Mouse (Mus musculus): Measurements from ENCODE around the gene Atp2b4. TPM values are rescaled to one million over a fixed set of nuclear protein-coding genes. Genes with fewer than 3 reads are reported as not detected.

Gene Atp2b4
- 306 and 370 TPM in 2 replicates for total RNA-seq (2015; ENCODE audit: low replicate concordance)
- 354 and 490 TPM in 2 replicates for total RNA-seq (2017; ENCODE audit: low replicate concordance)

GRCm38 (mm10) chr1:133800948-133801393 lies at the start of gene Atp2b4:
Gene Atp2b4 (minus strand): TSS chr1:133801041.
- ATAC-seq (replicated peaks; ENCODE audit: low FRiP score, poor library complexity, severe bottlenecking), result peak; percentile 71

DNA sequence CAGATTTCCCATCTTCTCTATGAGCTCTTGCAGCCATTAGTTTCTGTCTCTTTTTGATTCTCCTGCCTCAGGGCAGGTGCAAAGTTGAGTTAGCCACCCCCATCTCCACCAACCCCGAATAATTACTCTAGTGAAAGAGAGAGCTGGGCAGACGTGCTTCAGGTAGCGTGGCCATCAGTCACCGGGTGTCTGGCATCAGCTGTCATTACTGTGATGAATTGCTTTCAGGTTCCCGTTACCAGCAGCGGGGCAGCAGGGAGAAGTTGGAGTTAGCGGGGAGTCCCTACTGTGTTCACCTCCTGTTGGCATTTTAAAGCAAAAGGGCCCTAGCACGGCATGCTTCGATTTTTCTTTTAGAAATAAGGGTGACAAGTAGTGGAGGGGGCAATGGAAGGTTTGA lies 43.9 kb upstream of the Atp2b4 start:
- ATAC-seq (replicated peaks; ENCODE audit: low FRiP score, poor library complexity, severe bottlenecking), result no peak

- ATAC-seq (replicated peaks; ENCODE audit: low FRiP score, poor library complexity, severe bottlenecking), result peak; percentile 64
Observed at GRCm38 (mm10) chr1:133843900-133844299, 43.1 kb upstream of the Atp2b4 start.

- ATAC-seq (replicated peaks; ENCODE audit: low FRiP score, poor library complexity, severe bottlenecking), result no peak
Observed at GRCm38 (mm10) chr1:133843370-133843769, 42.5 kb upstream of the Atp2b4 start.

- no peak for ATAC-seq (replicated peaks; ENCODE audit: low FRiP score, poor library complexity, severe bottlenecking)
Observed at GRCm38 (mm10) chr1:133842074-133842725, 41.4 kb upstream of the Atp2b4 start.

GRCm38 (mm10) chr1:133841171-133841926 lies 40.5 kb upstream of the Atp2b4 start:
- no peak for ATAC-seq (replicated peaks; ENCODE audit: low FRiP score, poor library complexity, severe bottlenecking)

- no peak for ATAC-seq (replicated peaks; ENCODE audit: low FRiP score, poor library complexity, severe bottlenecking)
Observed at GRCm38 (mm10) chr1:133840530-133840929, 39.7 kb upstream of the Atp2b4 start.

DNA sequence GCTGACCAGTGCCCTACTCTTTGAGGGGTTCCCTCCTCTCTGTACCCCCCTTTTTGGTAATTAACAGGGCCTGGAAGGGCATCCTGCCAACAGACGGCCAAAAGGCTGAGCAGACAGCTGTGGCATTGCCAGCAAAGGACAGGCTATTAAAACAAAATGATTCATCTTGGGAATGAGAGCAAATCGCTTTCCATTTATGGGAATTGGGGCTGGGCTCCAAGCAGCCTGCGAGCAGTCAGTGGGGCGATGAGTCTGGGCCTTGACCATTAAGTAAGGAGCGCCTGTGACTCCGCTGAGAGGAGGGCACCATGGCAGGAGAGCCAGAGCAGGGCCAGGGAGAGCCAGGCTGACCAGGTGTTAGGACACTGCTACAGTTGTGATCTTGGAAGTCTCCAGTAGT lies 33.5 kb upstream of the Atp2b4 start:
- no peak for ATAC-seq (replicated peaks; ENCODE audit: low FRiP score, poor library complexity, severe bottlenecking)

- no peak for ATAC-seq (replicated peaks; ENCODE audit: low FRiP score, poor library complexity, severe bottlenecking)
Observed at GRCm38 (mm10) chr1:133832781-133833180, 31.9 kb upstream of the Atp2b4 start.

DNA sequence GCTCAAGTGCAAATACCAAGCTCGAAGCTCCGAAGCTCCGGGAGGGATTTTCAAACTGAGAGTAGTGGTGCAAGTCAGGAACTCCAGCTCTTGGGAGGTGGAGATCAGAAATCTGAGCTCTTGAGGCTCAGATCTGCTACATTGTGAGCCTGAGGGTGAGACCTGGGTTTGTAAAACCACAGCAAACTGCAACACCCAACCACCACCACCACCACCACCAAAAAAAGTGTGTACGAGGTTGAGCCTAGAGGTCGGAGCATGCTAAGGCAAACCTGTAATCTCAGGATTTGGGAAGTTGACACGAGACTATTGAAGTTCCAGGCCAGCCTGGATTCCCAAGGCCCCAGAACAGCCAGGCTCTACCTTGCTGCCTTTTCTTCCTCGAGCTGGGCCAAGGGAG lies 25.4 kb upstream of the Atp2b4 start:
- ATAC-seq (replicated peaks; ENCODE audit: low FRiP score, poor library complexity, severe bottlenecking), result no peak

- peak; percentile 93 for ATAC-seq (replicated peaks; ENCODE audit: low FRiP score, poor library complexity, severe bottlenecking)
Observed at GRCm38 (mm10) chr1:133825543-133825942, 24.7 kb upstream of the Atp2b4 start.

GRCm38 (mm10) chr1:133825140-133825539 lies 24.3 kb upstream of the Atp2b4 start:
- peak; percentile 52 for ATAC-seq (replicated peaks; ENCODE audit: low FRiP score, poor library complexity, severe bottlenecking)

DNA sequence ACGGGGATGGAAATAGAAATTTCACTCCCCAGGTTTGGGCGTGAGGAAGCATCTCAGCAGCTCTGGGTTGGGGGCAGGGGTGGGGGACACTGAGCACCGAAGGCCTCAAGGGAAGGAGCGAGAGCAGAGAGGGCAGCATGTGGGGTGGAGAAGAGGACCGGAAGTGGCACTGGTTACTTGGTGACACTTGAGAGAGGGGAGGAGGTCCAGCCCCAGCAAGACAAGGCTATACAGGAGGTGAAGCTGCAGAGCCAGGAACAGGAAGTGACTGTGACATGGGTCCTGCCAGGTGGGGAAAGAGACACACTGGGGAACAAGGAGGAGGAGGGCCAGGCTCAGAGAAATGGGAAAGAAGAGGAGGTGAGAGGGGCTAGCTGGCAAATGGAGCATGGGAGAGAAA lies 20.3 kb upstream of the Atp2b4 start:
- ATAC-seq (replicated peaks; ENCODE audit: low FRiP score, poor library complexity, severe bottlenecking), result no peak

- no peak for ATAC-seq (replicated peaks; ENCODE audit: low FRiP score, poor library complexity, severe bottlenecking)
Observed at GRCm38 (mm10) chr1:133820100-133820499, 19.3 kb upstream of the Atp2b4 start.

DNA sequence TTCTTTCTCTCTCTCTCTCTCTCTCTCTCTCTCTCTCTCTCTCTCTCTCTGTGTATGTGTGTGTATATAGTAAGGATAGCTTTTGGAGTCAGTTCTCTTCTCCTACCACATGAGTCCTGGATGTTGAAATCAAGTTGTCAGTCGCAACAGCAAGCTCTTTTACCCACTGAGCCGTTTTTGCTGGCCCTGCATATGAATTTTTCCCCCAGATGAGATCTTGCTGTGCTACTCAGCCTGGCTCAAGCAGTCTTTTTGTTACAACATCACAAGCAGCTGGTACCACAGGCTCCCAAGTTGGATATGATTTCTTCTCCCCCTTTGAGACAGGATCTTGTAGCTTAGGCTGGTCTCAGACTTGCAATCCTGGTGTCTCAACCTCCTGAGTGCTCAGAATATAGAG lies 17.7 kb upstream of the Atp2b4 start:
- no peak for ATAC-seq (replicated peaks; ENCODE audit: low FRiP score, poor library complexity, severe bottlenecking)

- ATAC-seq (replicated peaks; ENCODE audit: low FRiP score, poor library complexity, severe bottlenecking), result peak; percentile 82
Observed at GRCm38 (mm10) chr1:133815747-133816491, 15.1 kb upstream of the Atp2b4 start.

GRCm38 (mm10) chr1:133809376-133809775 lies 8.5 kb upstream of the Atp2b4 start:
- no peak for ATAC-seq (replicated peaks; ENCODE audit: low FRiP score, poor library complexity, severe bottlenecking)

DNA sequence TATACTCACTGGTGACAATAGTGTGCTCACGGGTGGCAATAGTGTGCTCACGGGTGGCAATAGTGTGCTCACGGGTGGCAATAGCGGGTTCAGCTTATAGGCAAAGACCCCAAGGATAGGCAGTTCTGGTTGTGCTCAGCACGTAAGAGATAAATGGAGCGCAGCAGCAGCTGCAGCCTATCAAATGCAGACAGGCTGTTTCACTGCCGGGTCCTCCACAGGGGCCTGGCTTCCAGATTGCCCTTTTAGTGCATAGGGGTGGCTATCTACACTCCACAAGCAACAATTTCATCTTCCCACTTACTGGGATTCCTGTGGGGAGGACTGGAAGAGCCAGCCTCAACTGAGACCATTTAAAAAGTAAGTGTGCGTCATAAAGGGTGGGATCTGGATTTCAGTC lies 7.2 kb upstream of the Atp2b4 start:
- 0 out of 2 replicates have a peak, but pooled peaks have one; percentile 20 for ATAC-seq (replicated peaks; ENCODE audit: low FRiP score, poor library complexity, severe bottlenecking)

DNA sequence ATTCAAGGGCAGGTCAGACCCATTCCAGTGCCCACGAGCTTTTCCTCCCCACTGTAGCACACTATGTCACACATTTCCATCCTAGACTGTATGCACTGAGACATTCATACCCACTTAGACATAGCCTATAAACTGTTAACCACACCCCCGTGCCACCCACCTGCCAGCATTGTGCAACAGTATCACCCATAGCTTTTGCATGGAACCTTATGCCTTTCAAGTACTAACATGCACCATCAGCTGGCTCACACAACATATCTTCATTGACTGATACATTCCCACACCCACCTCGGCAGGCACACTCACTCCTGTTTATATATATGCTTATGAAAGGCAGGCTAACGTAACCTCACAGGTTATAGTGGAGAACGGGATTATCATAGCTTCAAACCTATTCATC lies 902 bp upstream of the Atp2b4 start:
- ATAC-seq (replicated peaks; ENCODE audit: low FRiP score, poor library complexity, severe bottlenecking), result no peak

DNA sequence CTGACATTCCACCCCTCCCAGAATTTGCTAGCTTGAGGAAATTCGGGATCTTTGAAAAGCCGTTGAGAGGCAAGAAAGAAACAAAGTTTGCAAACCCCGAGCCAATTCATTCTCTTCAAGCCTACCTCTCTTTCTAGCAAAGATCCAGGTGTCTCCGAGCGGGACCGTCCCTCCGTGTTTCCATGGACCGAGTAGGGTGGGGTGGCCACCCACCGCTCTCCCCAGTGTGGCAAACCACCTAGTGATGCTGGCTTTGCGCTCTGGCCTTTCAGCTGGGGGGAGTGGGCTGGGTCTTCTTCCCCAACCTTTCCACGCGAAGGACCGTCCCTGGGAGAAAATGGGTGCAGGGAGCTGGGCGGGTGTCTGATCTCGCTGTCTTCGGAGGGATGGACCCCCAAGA lies 329 bp downstream of the Atp2b4 start:
- 0 out of 2 replicates have a peak, but pooled peaks have one; percentile 0 for ATAC-seq (replicated peaks; ENCODE audit: low FRiP score, poor library complexity, severe bottlenecking)
